Mouse (Mus musculus) ES-Bruce4 (cell line): Measurements from ENCODE around the gene Wars.

Source experiments
- CTCF ChIP-seq: IDR thresholded peaks from one replicate; pipeline ENCODE4 v1.8.1; 2011; ENCODE audit warnings: low read depth, low read length
- EP300 ChIP-seq: IDR thresholded peaks from 2 replicates; pipeline ENCODE4 v1.6.1; 2011; ENCODE audit warnings: low read depth, low read length; ENCODE audit not compliant: insufficient read depth

DNA sequence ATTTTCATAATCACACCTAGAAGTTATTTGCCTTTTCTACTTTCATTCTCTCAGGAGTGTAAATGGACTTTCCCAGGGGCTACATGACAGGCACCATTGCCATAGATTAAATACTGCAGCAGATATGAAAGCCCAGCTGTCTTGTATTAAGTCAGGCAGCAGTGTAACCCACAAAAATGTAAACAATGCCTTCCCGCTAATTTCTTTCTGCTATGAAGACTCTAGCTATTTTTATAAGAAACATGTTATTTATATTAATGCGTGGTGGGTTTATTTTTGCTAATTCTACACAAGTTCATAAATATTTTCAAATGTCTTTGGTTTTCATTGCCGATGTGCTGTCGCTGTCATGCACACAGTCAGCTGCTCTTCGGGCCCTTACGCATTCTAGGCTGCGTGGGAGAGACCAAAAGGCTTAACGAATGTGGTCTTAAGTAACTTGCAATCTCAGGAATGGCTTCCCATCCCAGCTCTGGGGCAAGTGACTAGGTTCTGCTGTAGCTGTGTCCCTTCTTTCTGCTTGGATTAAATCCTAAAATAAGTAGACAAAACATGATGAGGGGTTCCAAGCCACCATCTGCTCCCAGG is 16.0 kb upstream of the Wars start:
- TF ChIP-seq CTCF (no peak), EP300 (no peak)
